Mouse (Mus musculus) lung, postnatal 0 days (tissue): ENCODE measurements around the gene Atp13a2.
A peak's percentile ranks its signal among the peaks of the same experiment; 100 is the strongest.

Source experiments
- CTCF ChIP-seq: IDR thresholded peaks from 2 replicates; pipeline ENCODE4 v1.5.1; 2016; ENCODE audit warnings: antibody characterized with exemption, mild to moderate bottlenecking
- EP300 ChIP-seq: IDR thresholded peaks from 2 replicates; pipeline ENCODE4 v1.6.1; 2016; ENCODE audit warnings: antibody characterized with exemption, mild to moderate bottlenecking, control low read depth

DNA sequence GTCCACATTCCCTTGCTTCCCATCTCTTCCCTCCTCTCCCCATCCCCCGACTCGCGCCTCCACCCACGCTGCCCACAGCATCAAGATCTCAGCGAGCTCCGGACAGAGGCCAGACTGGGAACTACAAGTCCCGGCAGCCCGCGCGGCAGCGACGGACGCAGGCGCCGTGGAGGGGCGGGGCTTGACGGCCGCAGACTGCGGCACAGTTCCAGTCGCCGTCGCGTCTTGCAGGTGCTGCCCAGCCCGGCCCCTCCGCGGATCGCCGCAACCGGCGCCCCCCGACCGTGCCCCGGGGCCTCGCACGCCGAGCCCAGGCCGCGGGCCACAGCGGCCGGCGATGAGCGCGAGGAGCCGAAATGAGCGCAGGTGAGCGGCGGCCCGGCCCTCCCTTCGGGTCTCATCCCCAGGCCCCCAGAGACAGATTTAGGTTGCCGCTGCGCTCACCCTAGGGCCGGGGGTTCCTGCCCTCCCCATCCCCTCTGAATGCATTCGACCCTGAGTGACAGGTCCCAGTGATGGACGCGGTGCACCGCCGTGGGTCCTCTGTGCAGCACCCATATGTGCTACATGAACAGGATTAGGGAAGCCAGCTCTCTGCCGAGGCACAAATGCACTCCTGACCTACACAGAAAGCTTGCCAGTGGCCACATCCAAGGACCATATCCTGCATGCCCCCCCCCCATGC, at the start of gene Atp13a2:
- TF ChIP-seq CTCF (peak; percentile 59), EP300 (no peak)
